In the genomic region with DNA sequence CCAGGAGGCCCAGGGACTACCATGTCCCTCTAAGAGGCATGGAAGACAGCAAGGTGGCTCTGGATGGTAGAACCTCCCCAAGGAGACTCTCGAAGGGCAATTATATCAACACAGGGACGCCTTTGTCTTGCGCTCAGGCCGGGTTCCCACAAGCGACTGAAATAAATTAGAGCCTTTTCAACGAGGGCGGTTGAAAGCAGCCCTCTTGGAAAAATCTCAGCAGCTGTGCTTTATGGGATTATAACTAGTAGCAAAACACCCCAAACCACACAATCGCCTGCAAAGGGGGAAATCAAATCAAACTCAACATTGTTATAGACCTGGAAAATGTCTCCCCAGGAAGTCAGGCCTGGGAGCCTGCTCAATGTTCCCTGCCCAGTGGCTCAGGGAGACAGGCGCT, we compare ENCODE assay signal across 19 mouse cellular contexts.
DNase-seq lines count a peak whose midpoint lies in the region; ATAC-seq lines count a peak whose summit lies in the region.
"Had no signal": no experiment of that assay in that cellular context is flagged by ENCODE, and none has a peak within 500 bp of the region (broad histone marks: within the 10 kb centered on the region; RNA-seq: fewer than 3 reads in every experiment).

No protein-coding gene starts in this region.

- no peaks in the 10 kb centered on the region for H3K36me3 ChIP-seq in forebrain, embryonic 10.5 days (replicated peaks)
- H3K36me3 ChIP-seq in forebrain, embryonic 11.5 days (ENCODE audit: control insufficient read depth, insufficient read depth, low read length): no peaks in the 10 kb centered on the region
- no peaks in the 10 kb centered on the region for H3K36me3 ChIP-seq in embryonic facial prominence, embryonic 12.5 days
- no peaks in the 10 kb centered on the region for H3K36me3 ChIP-seq in limb, embryonic 12.5 days
- H3K36me3 ChIP-seq: liver, embryonic 12.5 days; lung, embryonic 15.5 days; midbrain, embryonic 15.5 days had no signal

- no peak for ATAC-seq in forebrain, embryonic 11.5 days (replicated peaks; ENCODE audit: low FRiP score)
- no peak for ATAC-seq in embryonic facial prominence, embryonic 12.5 days (ENCODE audit: insufficient number of reproducible peaks, insufficient read depth, low FRiP score, low TSS enrichment)
- ATAC-seq in limb, embryonic 12.5 days (ENCODE audit: insufficient number of reproducible peaks, insufficient read depth, low FRiP score, low TSS enrichment, low read depth): no peak
- ATAC-seq: liver, embryonic 12.5 days; midbrain, embryonic 15.5 days had no signal

- H3K4me2 ChIP-seq in forebrain, embryonic 11.5 days (ENCODE audit: low read depth, low read length, severe bottlenecking): no peak overlapping the region
- H3K4me2 ChIP-seq in embryonic facial prominence, embryonic 12.5 days (replicated peaks): no peak overlapping the region
- H3K4me2 ChIP-seq in limb, embryonic 12.5 days: no peak overlapping the region; the same call in 1 of the 2 replicates
- H3K4me2 ChIP-seq: liver, embryonic 12.5 days; lung, embryonic 15.5 days; midbrain, embryonic 15.5 days had no signal

- no peak for DNase-seq in forebrain, embryonic 10.5 days (ENCODE audit: extremely low spot score, low spot score)
- no peak for DNase-seq in forebrain, embryonic 11.5 days (ENCODE audit: low spot score)
- DNase-seq in layer of hippocampus, postnatal 10 days (ENCODE audit: low spot score in 2 of 2): peak; percentile 8 to 23
- DNase-seq in layer of hippocampus, adult 8-10 months (ENCODE audit: low spot score in 2 of 2): no peak
- no peak for DNase-seq in T-cell, adult 2 months (ENCODE audit: low spot score)
- no peak for DNase-seq in heart, adult 11 months
- DNase-seq: adrenal gland, adult 2 months; kidney, adult 18-20 months; kidney, postnatal 10 days; right cerebral cortex, adult 18-20 months; spleen, adult 18-20 months; thymus, adult 18-20 months had no signal

- 36% methylated on average over 9 of the region's 9 CpGs for WGBS in forebrain, embryonic 10.5 days
- whole genome bisulfite sequencing in forebrain, embryonic 11.5 days: 23% methylated on average over 9 of the region's 9 CpGs
- 28% methylated on average over 9 of the region's 9 CpGs for WGBS in embryonic facial prominence, embryonic 12.5 days
- WGBS in limb, embryonic 12.5 days: 28% methylated on average over 9 of the region's 9 CpGs

- H3K4me3 ChIP-seq in forebrain, embryonic 10.5 days: no peak overlapping the region
- H3K4me3 ChIP-seq in forebrain, embryonic 11.5 days (ENCODE audit: low read depth, low read length): no peak overlapping the region
- no peak overlapping the region for H3K4me3 ChIP-seq in embryonic facial prominence, embryonic 12.5 days
- H3K4me3 ChIP-seq in limb, embryonic 12.5 days (replicated peaks): no peak overlapping the region
- H3K4me3 ChIP-seq: layer of hippocampus, adult 2 months; liver, embryonic 12.5 days; lung, embryonic 15.5 days; midbrain, embryonic 15.5 days had no signal

- H3K4me1 ChIP-seq in forebrain, embryonic 10.5 days: peaks cover 20% of the 10 kb centered on the region
- no peaks in the 10 kb centered on the region for H3K4me1 ChIP-seq in forebrain, embryonic 11.5 days (replicated peaks; ENCODE audit: control insufficient read depth, insufficient read depth, low read length)
- H3K4me1 ChIP-seq in embryonic facial prominence, embryonic 12.5 days: 0 out of 2 replicates have a peak, but pooled peaks cover 9% of the 10 kb centered on the region
- peaks cover 32% of the 10 kb centered on the region for H3K4me1 ChIP-seq in limb, embryonic 12.5 days (replicated peaks)
- H3K4me1 ChIP-seq: liver, embryonic 12.5 days; midbrain, embryonic 15.5 days had no signal

- peak overlapping the region; percentile 53 for H3K27ac ChIP-seq in forebrain, embryonic 10.5 days
- no peak overlapping the region for H3K27ac ChIP-seq in forebrain, embryonic 11.5 days (ENCODE audit: low read depth, low read length)
- H3K27ac ChIP-seq in embryonic facial prominence, embryonic 12.5 days: 0 out of 2 replicates have a peak overlapping the region, but pooled peaks have one; percentile 17
- peak overlapping the region; percentile 72 for H3K27ac ChIP-seq in limb, embryonic 12.5 days
- H3K27ac ChIP-seq: layer of hippocampus, adult 2 months; liver, embryonic 12.5 days; lung, embryonic 15.5 days; macrophage; midbrain, embryonic 15.5 days had no signal

- H3K27me3 ChIP-seq in forebrain, embryonic 10.5 days (ENCODE audit: poor library complexity, severe bottlenecking): peaks cover 50% of the 10 kb centered on the region
- H3K27me3 ChIP-seq in forebrain, embryonic 11.5 days (ENCODE audit: control insufficient read depth, insufficient read depth, low read length): 0 out of 2 replicates have a peak, but pooled peaks cover 2% of the 10 kb centered on the region
- 0 out of 2 replicates have a peak, but pooled peaks cover 12% of the 10 kb centered on the region for H3K27me3 ChIP-seq in embryonic facial prominence, embryonic 12.5 days
- H3K27me3 ChIP-seq in limb, embryonic 12.5 days: peaks cover 65% of the 10 kb centered on the region
- H3K27me3 ChIP-seq: liver, embryonic 12.5 days; midbrain, embryonic 15.5 days had no signal

- no peaks in the 10 kb centered on the region for H3K9me3 ChIP-seq in forebrain, embryonic 10.5 days
- H3K9me3 ChIP-seq in forebrain, embryonic 11.5 days (ENCODE audit: control insufficient read depth, low read length): no peaks in the 10 kb centered on the region
- H3K9me3 ChIP-seq in embryonic facial prominence, embryonic 12.5 days: no peaks in the 10 kb centered on the region
- no peaks in the 10 kb centered on the region for H3K9me3 ChIP-seq in limb, embryonic 12.5 days
- H3K9me3 ChIP-seq: liver, embryonic 12.5 days; lung, embryonic 15.5 days; midbrain, embryonic 15.5 days had no signal

- no peak overlapping the region for H3K9ac ChIP-seq in forebrain, embryonic 11.5 days (ENCODE audit: low read length)
- no peak overlapping the region for H3K9ac ChIP-seq in embryonic facial prominence, embryonic 12.5 days
- no peak overlapping the region for H3K9ac ChIP-seq in limb, embryonic 12.5 days (replicated peaks)
- H3K9ac ChIP-seq: liver, embryonic 12.5 days; lung, embryonic 15.5 days; midbrain, embryonic 15.5 days had no signal

Comparison
In these comparisons a context has a peak if more than half of its experiments do, and no peak if none do; other contexts are left out.
1. DNase-seq: peak in layer of hippocampus, postnatal 10 days (2 of 2); none in forebrain, embryonic 10.5 days (single experiment), forebrain, embryonic 11.5 days (single experiment), layer of hippocampus, adult 8-10 months (0 of 2), T-cell, adult 2 months (single experiment) and heart, adult 11 months (single experiment).